Mouse (Mus musculus) bone marrow, adult 2 months (tissue): ENCODE data around the gene Cpm. TPM values are rescaled to one million over a fixed set of nuclear protein-coding genes. Genes with fewer than 3 reads are reported as not detected.
"Not testable (repeated sequence)": the region's sequence is repeated elsewhere in the genome, so short reads cannot be mapped to it uniquely, and the experiment has no call there.

ENCODE experiments used
- H3K27ac ChIP-seq: fragments of 200-500 bp; 2 replicates; pipeline ENCODE4 v1.5.1; 2012; ENCODE audit warnings: low read depth, mild to moderate bottlenecking, control low read depth, inconsistent platforms, low read length; ENCODE audit not compliant: control insufficient read depth, poor library complexity, insufficient read depth
- H3K4me1 ChIP-seq: fragments of 200-500 bp; 2 replicates; pipeline ENCODE4 v1.6.1; 2011; ENCODE audit warnings: low read length; ENCODE audit not compliant: control insufficient read depth, insufficient read depth
- H3K4me3 ChIP-seq: fragments of 200-500 bp; replicated peaks from 2 replicates; pipeline ENCODE3; 2011; ENCODE audit warnings: mild to moderate bottlenecking, low read depth, low read length, control low read depth; ENCODE audit not compliant: control insufficient read depth
- CTCF ChIP-seq: fragments of 200-500 bp; IDR thresholded peaks from 2 replicates; pipeline ENCODE4 v1.5.1; 2011; ENCODE audit warnings: low read length, control low read depth; ENCODE audit not compliant: control insufficient read depth, insufficient read depth
- POLR2A ChIP-seq: fragments of 200-500 bp; IDR thresholded peaks from 2 replicates; pipeline ENCODE4 v1.6.1; 2011; ENCODE audit warnings: low read depth, mild to moderate bottlenecking, control low read depth, low read length, borderline replicate concordance; ENCODE audit not compliant: control insufficient read depth
- WGBS: fragments of 180-500 bp; shearing (Covaris S2); methylation state at CpG from one replicate; pipeline ENCODE4 v1.1.7; 2018; 5-methylcytosine and 5-hydroxymethylcytosine counted together
- polyA plus RNA-seq: library from polyadenylated mRNA; stranded (reverse); fragments of >200 nt; gene quantifications from 2 replicates; pipeline ENCODE4 v1.2.4, GENCODE M21; 2011; ENCODE audit warnings: low replicate concordance; ENCODE audit not compliant: missing spikeins, insufficient read depth, insufficient read length

Gene Cpm
- polyA plus RNA-seq, 1 experiment, result 11.6 TPM

- no peak overlapping the region for H3K27ac ChIP-seq
- TF ChIP-seq CTCF, result no peak
- no peak for TF ChIP-seq POLR2A
- H3K4me1 ChIP-seq, result no peaks in the 10 kb centered on the region
- 92% methylated on average over 6 of the region's 6 CpGs for WGBS
- H3K4me3 ChIP-seq, result no peak overlapping the region
These were observed 72.9 kb downstream of the Cpm start for GRCm38 (mm10) chr10:117702024-117702833.

GRCm38 (mm10) chr10:117703506-117703905, 74.2 kb downstream of the Cpm start:
- 94% methylated on average over 3 of the region's 3 CpGs for WGBS
- Histone ChIP-seq H3K4me1 (no peaks in the 10 kb centered on the region), H3K4me3 (no peak overlapping the region), H3K27ac (no peak overlapping the region)
- TF ChIP-seq POLR2A, result no peak
- no peak for TF ChIP-seq CTCF

- H3K4me1 ChIP-seq, H3K4me3 ChIP-seq, H3K27ac ChIP-seq: not testable (repeated sequence)
- WGBS, result 95% methylated on average over 6 of the region's 6 CpGs
These were observed 75.1 kb downstream of the Cpm start for GRCm38 (mm10) chr10:117704314-117704963.

- H3K4me1 ChIP-seq, result peaks cover 2% of the 10 kb centered on the region; the same call in 1 of the 2 replicates
- WGBS, result 91% methylated on average over 6 of the region's 6 CpGs
- TF ChIP-seq CTCF, result no peak
- no peak for TF ChIP-seq POLR2A
- no peak overlapping the region for H3K27ac ChIP-seq
- H3K4me3 ChIP-seq, result no peak overlapping the region
These were observed 75.7 kb downstream of the Cpm start for GRCm38 (mm10) chr10:117704964-117705335.

GRCm38 (mm10) chr10:117705806-117706205, 76.5 kb downstream of the Cpm start:
- Histone ChIP-seq H3K4me1 (peaks cover 2% of the 10 kb centered on the region; the same call in 1 of the 2 replicates), H3K4me3 (no peak overlapping the region), H3K27ac (no peak overlapping the region)
- no peak for TF ChIP-seq CTCF
- no peak for TF ChIP-seq POLR2A

- TF ChIP-seq CTCF (no peak), POLR2A (no peak)
- 84% methylated on average over 6 of the region's 6 CpGs for WGBS
- Histone ChIP-seq H3K27ac (no peak overlapping the region), H3K4me1 (peaks cover 2% of the 10 kb centered on the region; the same call in 1 of the 2 replicates), H3K4me3 (no peak overlapping the region)
These were observed 77.1 kb downstream of the Cpm start for GRCm38 (mm10) chr10:117706440-117706839.

- TF ChIP-seq CTCF (no peak), POLR2A (no peak)
- 86% methylated on average over 2 of the region's 2 CpGs for WGBS
- H3K27ac ChIP-seq, result no peak overlapping the region
- no peak overlapping the region for H3K4me3 ChIP-seq
- H3K4me1 ChIP-seq, result peaks cover 2% of the 10 kb centered on the region; the same call in 1 of the 2 replicates
These were observed 78.0 kb downstream of the Cpm start for GRCm38 (mm10) chr10:117707114-117707838.

GRCm38 (mm10) chr10:117708376-117708775, 79.1 kb downstream of the Cpm start:
- TF ChIP-seq CTCF (no peak), POLR2A (no peak)
- H3K4me3 ChIP-seq, result no peak overlapping the region
- H3K4me1 ChIP-seq, result peaks cover 2% of the 10 kb centered on the region; the same call in 1 of the 2 replicates
- 89% methylated on average over 2 of the region's 2 CpGs for WGBS
- no peak overlapping the region for H3K27ac ChIP-seq
